Mouse (Mus musculus) midbrain, embryonic 14.5 days (tissue): Measurements from ENCODE around the gene Med11. TPM values are rescaled to one million over a fixed set of nuclear protein-coding genes. Genes with fewer than 3 reads are reported as not detected.

Experiments used
- microRNA-seq: library from miRNA; unstranded; fragments of <30 nt; microRNA quantifications from one replicate; pipeline ENCODE4, GENCODE M21; 2016
- polyA plus RNA-seq: library from polyadenylated mRNA; unstranded; fragments of >200 nt; fragmentation: Nextera tagmentation; extraction: Ambion mirVana; gene quantifications from 2 replicates; pipeline ENCODE4 v1.2.1, GENCODE M21; 2014

The Med11 gene
- polyA plus RNA-seq, 1 experiment from 2014 or later = 42.9 TPM

Small RNAs within 50 kb of the gene (microRNA-seq; reads per million reads assigned to microRNA genes)
- 1.2 reads per million for gene Mir7115

Other genes with a start within 250 kb of the Med11 start
- 1.5 and 3.2 TPM in 2 replicates for gene Slc16a11, start 239.2 kb upstream of the Med11 start, polyA plus RNA-seq
- 10.0 and 10.7 TPM in 2 replicates for gene Slc16a13, start 230.9 kb upstream of the Med11 start, polyA plus RNA-seq
- gene Bcl6b, start 222.1 kb upstream of the Med11 start, polyA plus RNA-seq = 2.5 and 4.4 TPM in 2 replicates
- gene 0610010K14Rik, start 214.0 kb upstream of the Med11 start, polyA plus RNA-seq = 171 and 205 TPM in 2 replicates
- 13.4 and 16.3 TPM in 2 replicates for gene Gm21988, start 212.1 kb upstream of the Med11 start, polyA plus RNA-seq
- gene Rnasek, start 212.1 kb upstream of the Med11 start, polyA plus RNA-seq = 321 and 350 TPM in 2 replicates
- gene Alox12, start 196.6 kb upstream of the Med11 start, polyA plus RNA-seq = 0.11 and 0.33 TPM in 2 replicates
- not detected in 2 replicates for gene Alox12e, start 129.3 kb upstream of the Med11 start, polyA plus RNA-seq
- gene Alox15, start 99.9 kb upstream of the Med11 start, polyA plus RNA-seq = not detected in 2 replicates
- 28.2 and 34.0 TPM in 2 replicates for gene Pelp1, start 41.9 kb upstream of the Med11 start, polyA plus RNA-seq
- gene Arrb2, start 19.3 kb upstream of the Med11 start, polyA plus RNA-seq = 56.5 and 93.0 TPM in 2 replicates
- 0.24 and 0.61 TPM in 2 replicates for gene Zmynd15, start 7.5 kb downstream of the Med11 start, polyA plus RNA-seq
- 0.50 and 2.1 TPM in 2 replicates for gene Cxcl16, start 8.1 kb downstream of the Med11 start, polyA plus RNA-seq
- gene Tm4sf5, start 53.3 kb downstream of the Med11 start, polyA plus RNA-seq = 4.7 and 5.3 TPM in 2 replicates
- gene Vmo1, start 62.7 kb downstream of the Med11 start, polyA plus RNA-seq = not detected in 2 replicates
- 0.42 and 0.64 TPM in 2 replicates for gene Gltpd2, start 67.3 kb downstream of the Med11 start, polyA plus RNA-seq
- gene Psmb6, start 73.4 kb downstream of the Med11 start, polyA plus RNA-seq = 744 and 849 TPM in 2 replicates
- not detected in 2 replicates for gene Gm40193, start 81.0 kb downstream of the Med11 start, polyA plus RNA-seq
- gene Pld2, start 88.1 kb downstream of the Med11 start, polyA plus RNA-seq = 8.5 and 9.2 TPM in 2 replicates
- 18.5 and 20.4 TPM in 2 replicates for gene Mink1, start 111.0 kb downstream of the Med11 start, polyA plus RNA-seq
- not detected in 2 replicates for gene 4930544D05Rik, start 163.9 kb downstream of the Med11 start, polyA plus RNA-seq
- gene Chrne, start 167.3 kb downstream of the Med11 start, polyA plus RNA-seq = not detected in 2 replicates
- gene Gp1ba, start 187.2 kb downstream of the Med11 start, polyA plus RNA-seq = 0.37 and 0.38 TPM in 2 replicates
- gene Rnf167, start 195.3 kb downstream of the Med11 start, polyA plus RNA-seq = 95.9 and 104 TPM in 2 replicates
- 158 and 171 TPM in 2 replicates for gene Slc25a11, start 195.6 kb downstream of the Med11 start, polyA plus RNA-seq
- gene Pfn1, start 202.7 kb downstream of the Med11 start, polyA plus RNA-seq = 661 and 672 TPM in 2 replicates
- gene Eno3, start 205.3 kb downstream of the Med11 start, polyA plus RNA-seq = 8.5 and 8.7 TPM in 2 replicates
- 101 and 132 TPM in 2 replicates for gene Spag7, start 217.5 kb downstream of the Med11 start, polyA plus RNA-seq
- gene Camta2, start 236.2 kb downstream of the Med11 start, polyA plus RNA-seq = 19.4 and 21.0 TPM in 2 replicates
- gene Inca1, start 248.2 kb downstream of the Med11 start, polyA plus RNA-seq = 0.95 and 1.6 TPM in 2 replicates
- gene Kif1c, start 248.6 kb downstream of the Med11 start, polyA plus RNA-seq = 4.0 and 6.6 TPM in 2 replicates